Mouse (Mus musculus) layer of hippocampus, adult 2 months (tissue): Measurements from ENCODE around the gene Mturn. TPM values are rescaled to one million over a fixed set of nuclear protein-coding genes. Genes with fewer than 3 reads are reported as not detected.
A peak's percentile ranks its signal among the peaks of the same experiment; 100 is the strongest.

Experiments
- DNase-seq, 2 experiments: peaks; one replicate each; pipeline ENCODE4 v3.0.0; 2022; ENCODE audit warnings: low spot score in 2 of 2
- H3K27ac ChIP-seq: fragments of 200-600 bp; 2 replicates; pipeline ENCODE4 v1.8.1; 2022
- H3K4me3 ChIP-seq: fragments of 200-600 bp; 2 replicates; pipeline ENCODE4 v1.8.1; 2022; ENCODE audit warnings: mild to moderate bottlenecking
- CTCF ChIP-seq: fragments of 200-600 bp; conservative IDR thresholded peaks from 2 replicates; pipeline ENCODE4 v1.8.1; 2022; ENCODE audit warnings: antibody characterized with exemption, mild to moderate bottlenecking, moderate library complexity
- total RNA-seq, 2 experiments: library from RNA; stranded (reverse); gene quantifications; 2 replicates each; pipeline ENCODE4 v1.2.3; 2021

Mturn gene
- total RNA-seq, 2 experiments from 2014 or later = 147 to 151 TPM

- H3K27ac ChIP-seq = no peak overlapping the region
- DNase-seq = no peak
- no peak for TF ChIP-seq CTCF
- no peak overlapping the region for H3K4me3 ChIP-seq
These were observed 4.4 kb downstream of the Mturn start for GRCm38 (mm10) chr6:54685716-54686395.

GRCm38 (mm10) chr6:54686946-54687737 lies 5.7 kb downstream of the Mturn start:
- no peak overlapping the region for H3K4me3 ChIP-seq
- DNase-seq = no peak
- no peak overlapping the region for H3K27ac ChIP-seq
- no peak for TF ChIP-seq CTCF

- DNase-seq = no peak
- no peak overlapping the region for H3K4me3 ChIP-seq
- no peak overlapping the region for H3K27ac ChIP-seq
- no peak for TF ChIP-seq CTCF
These were observed 7.3 kb downstream of the Mturn start for GRCm38 (mm10) chr6:54688467-54689323.

- TF ChIP-seq CTCF = no peak
- no peak for DNase-seq
- Histone ChIP-seq H3K4me3 (no peak overlapping the region), H3K27ac (no peak overlapping the region)
These were observed 8.3 kb downstream of the Mturn start for GRCm38 (mm10) chr6:54689686-54690085.

- no peak for DNase-seq
- Histone ChIP-seq H3K27ac (no peak overlapping the region), H3K4me3 (no peak overlapping the region)
- no peak for TF ChIP-seq CTCF
These were observed 9.4 kb downstream of the Mturn start for GRCm38 (mm10) chr6:54690838-54691237.

- no peak for DNase-seq
- H3K27ac ChIP-seq = no peak overlapping the region
- TF ChIP-seq CTCF = no peak
- H3K4me3 ChIP-seq = no peak overlapping the region
These were observed 10.1 kb downstream of the Mturn start for GRCm38 (mm10) chr6:54691368-54692116.

- no peak overlapping the region for H3K27ac ChIP-seq
- no peak overlapping the region for H3K4me3 ChIP-seq
- no peak for TF ChIP-seq CTCF
- DNase-seq = no peak
These were observed 10.8 kb downstream of the Mturn start for GRCm38 (mm10) chr6:54692201-54692600.

- TF ChIP-seq CTCF = no peak
- Histone ChIP-seq H3K27ac (no peak overlapping the region), H3K4me3 (no peak overlapping the region)
- DNase-seq = no peak
These were observed 11.9 kb downstream of the Mturn start for GRCm38 (mm10) chr6:54693286-54693685.

- DNase-seq = no peak
- H3K4me3 ChIP-seq = peak overlapping the region; percentile 58
- TF ChIP-seq CTCF = no peak
- peak overlapping the region; percentile 90 for H3K27ac ChIP-seq
These were observed 17.5 kb downstream of the Mturn start for GRCm38 (mm10) chr6:54698691-54699476.

- Histone ChIP-seq H3K27ac (peak overlapping the region; percentile 90), H3K4me3 (peak overlapping the region; percentile 58)
- DNase-seq = peak; percentile 72 to 75
- TF ChIP-seq CTCF = no peak
These were observed 18.1 kb downstream of the Mturn start for GRCm38 (mm10) chr6:54699477-54700056.

GRCm38 (mm10) chr6:54700516-54700915 lies 19.1 kb downstream of the Mturn start:
- Histone ChIP-seq H3K27ac (no peak overlapping the region), H3K4me3 (no peak overlapping the region)
- no peak for TF ChIP-seq CTCF
- DNase-seq = no peak
